Mouse (Mus musculus): Measurements from ENCODE around the gene Mcm3ap.

DNA sequence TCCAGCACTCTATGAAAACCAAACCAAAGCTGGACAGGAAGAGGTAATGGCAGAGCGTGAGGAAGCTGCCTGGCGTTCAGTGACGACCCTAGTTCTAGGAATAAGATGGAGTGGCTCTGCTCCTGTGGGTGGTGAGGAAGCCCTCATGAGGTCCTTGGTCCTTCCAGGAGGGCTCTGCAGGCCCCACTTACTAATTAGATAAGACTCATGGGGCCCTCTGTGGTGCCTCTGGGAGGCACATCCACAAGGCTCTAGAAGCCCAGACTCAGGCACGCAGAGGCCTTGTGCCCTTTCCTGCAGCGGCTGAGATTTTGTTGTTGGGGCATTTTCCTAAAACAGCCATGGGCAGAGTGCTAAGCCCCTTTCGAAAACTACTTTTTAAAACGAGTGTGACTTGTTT, 37.1 kb downstream of the Mcm3ap start:
- TF ChIP-seq CTCF (IDR thresholded peaks at IDR 0.05; ENCODE audit: low read depth, low read length): no peak
- no peak for TF ChIP-seq EP300 (IDR thresholded peaks at IDR 0.05; ENCODE audit: insufficient read depth, low read depth, low read length)

All from ES-Bruce4 (cell line).